Mouse (Mus musculus) embryonic facial prominence, embryonic 13.5 days (tissue): Measurements from ENCODE around the gene AL732309.1. TPM values are rescaled to one million over a fixed set of nuclear protein-coding genes. Genes with fewer than 3 reads are reported as not detected.
A peak's percentile ranks its signal among the peaks of the same experiment; 100 is the strongest.

Experiments used
- ATAC-seq: fragments of 200-750 bp; cut with Nextera tagmentation; 2 replicates; pipeline ENCODE4 v1.8.0; 2017; ENCODE audit warnings: low read depth; ENCODE audit not compliant: insufficient number of reproducible peaks, insufficient read depth, low FRiP score, low TSS enrichment
- H3K27ac ChIP-seq: fragments of 300-500 bp; sonication (generic); 2 replicates; pipeline ENCODE4 v1.5.1; 2015; ENCODE audit warnings: moderate library complexity, mild to moderate bottlenecking, inconsistent platforms
- H3K27me3 ChIP-seq: fragments of 300-500 bp; sonication (generic); 2 replicates; pipeline ENCODE4 v1.6.1; 2015; ENCODE audit warnings: mild to moderate bottlenecking, inconsistent platforms
- H3K36me3 ChIP-seq: fragments of 300-500 bp; sonication (generic); 2 replicates; pipeline ENCODE4 v1.6.1; 2015; ENCODE audit warnings: mild to moderate bottlenecking, inconsistent platforms
- H3K4me1 ChIP-seq: fragments of 300-500 bp; sonication (generic); 2 replicates; pipeline ENCODE4 v1.6.1; 2015; ENCODE audit warnings: inconsistent platforms
- H3K4me2 ChIP-seq: fragments of 300-500 bp; sonication (generic); 2 replicates; pipeline ENCODE4 v1.6.1; 2015; ENCODE audit warnings: moderate library complexity, mild to moderate bottlenecking, inconsistent platforms
- H3K4me3 ChIP-seq: fragments of 300-500 bp; sonication (generic); 2 replicates; pipeline ENCODE4 v1.5.1; 2015; ENCODE audit warnings: mild to moderate bottlenecking, inconsistent platforms
- H3K9ac ChIP-seq: fragments of 300-500 bp; sonication (generic); 2 replicates; pipeline ENCODE4 v1.6.1; 2015; ENCODE audit warnings: mild to moderate bottlenecking, inconsistent platforms
- H3K9me3 ChIP-seq: fragments of 300-500 bp; sonication (generic); 2 replicates; pipeline ENCODE4 v1.6.1; 2016; ENCODE audit warnings: inconsistent platforms
- WGBS: fragments of 180-500 bp; shearing (Covaris S2); methylation state at CpG from one replicate; pipeline ENCODE4 v1.1.7; 2015; ENCODE audit warnings: mixed read lengths; 5-methylcytosine and 5-hydroxymethylcytosine counted together
- polyA plus RNA-seq: library from polyadenylated mRNA; unstranded; fragments of >200 nt; fragmentation: Nextera tagmentation; extraction: Ambion mirVana; gene quantifications from 2 replicates; pipeline ENCODE4 v1.2.1, GENCODE M21; 2015

The AL732309.1 gene
- polyA plus RNA-seq, 1 experiment from 2014 or later, result 6.9 TPM

DNA sequence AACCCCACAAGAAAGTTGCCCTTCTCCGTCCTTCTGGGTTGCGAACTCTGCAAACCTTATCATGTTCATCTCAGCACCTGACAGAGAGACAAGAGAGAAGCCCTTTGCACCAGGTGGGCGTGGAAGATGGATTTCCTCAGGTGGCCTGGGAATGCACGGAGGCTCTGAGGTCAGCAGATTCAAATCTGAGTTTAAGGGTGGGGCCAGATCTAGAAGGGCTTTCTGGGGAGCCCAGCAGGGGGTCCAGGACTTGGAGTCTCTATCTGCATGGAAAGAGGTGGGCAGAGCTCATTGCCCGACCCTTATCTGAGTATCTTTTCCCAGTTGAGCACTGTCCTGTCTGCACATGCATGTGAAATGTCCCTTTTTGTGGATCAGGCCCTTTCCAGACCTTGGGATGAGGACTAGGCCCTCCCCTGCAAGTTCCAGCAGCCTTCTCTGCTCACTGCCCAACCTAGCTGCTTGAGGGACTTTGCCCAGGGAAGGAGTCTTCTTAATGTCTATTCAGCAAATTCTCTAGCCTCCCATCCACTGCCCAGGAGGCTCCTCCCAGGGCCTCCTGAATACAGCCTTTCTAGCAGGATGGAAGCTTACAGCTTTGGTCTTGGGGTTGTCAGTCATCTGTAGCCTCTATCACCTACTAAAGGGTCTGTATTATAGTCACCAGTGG lies 12.0 kb downstream of the AL732309.1 start:
- no peaks in the 10 kb centered on the region for H3K36me3 ChIP-seq
- 65% methylated on average over 5 of the region's 5 CpGs for WGBS
- no peak for ATAC-seq

DNA sequence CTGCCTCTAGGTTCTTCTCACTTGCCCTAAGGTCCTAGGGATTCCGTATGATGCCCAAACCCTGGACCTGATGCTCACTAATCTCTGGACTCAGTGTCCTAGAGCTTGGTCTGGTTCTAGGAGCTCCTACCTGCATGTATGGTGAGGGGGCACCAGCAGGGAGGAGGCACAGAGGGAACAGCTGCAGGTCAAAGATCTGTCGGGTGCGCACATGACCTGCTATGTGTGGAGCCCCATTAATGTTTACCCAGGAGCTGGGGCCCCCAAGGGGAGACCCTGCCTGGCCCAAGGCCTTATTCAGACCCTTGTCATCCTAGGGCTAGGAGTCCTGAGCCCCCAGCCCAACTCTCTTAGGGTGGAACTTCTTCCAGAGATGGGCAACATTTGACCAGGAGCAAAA lies 12.6 kb downstream of the AL732309.1 start, which contains the start of gene Slc34a3:
Gene Slc34a3 (minus strand): TSS at position 315 of the 400 bp plus-strand sequence.
- no peak within 1 kb of the TSS for H3K4me3 ChIP-seq
- no peaks in the 10 kb centered on the region for H3K9me3 ChIP-seq
- H3K4me1 ChIP-seq, result no peaks in the 10 kb centered on the region
- H3K4me2 ChIP-seq, result no peak within 1 kb of the TSS
- H3K27ac ChIP-seq, result no peak within 1 kb of the TSS
- WGBS, result 91% methylated on average over 3 of the region's 3 CpGs
- H3K9ac ChIP-seq, result no peak within 1 kb of the TSS
- no peaks in the 10 kb centered on the region for H3K36me3 ChIP-seq
- ATAC-seq, result no peak
- H3K27me3 ChIP-seq, result peaks cover 39% of the 10 kb centered on the region

More for the DNA sequence above, 12.0 kb downstream of the AL732309.1 start:
- Histone ChIP-seq H3K9ac (no peak overlapping the region), H3K27ac (no peak overlapping the region), H3K27me3 (peaks cover 39% of the 10 kb centered on the region), H3K4me2 (no peak overlapping the region), H3K9me3 (no peaks in the 10 kb centered on the region), H3K4me1 (no peaks in the 10 kb centered on the region), H3K4me3 (no peak overlapping the region)

DNA sequence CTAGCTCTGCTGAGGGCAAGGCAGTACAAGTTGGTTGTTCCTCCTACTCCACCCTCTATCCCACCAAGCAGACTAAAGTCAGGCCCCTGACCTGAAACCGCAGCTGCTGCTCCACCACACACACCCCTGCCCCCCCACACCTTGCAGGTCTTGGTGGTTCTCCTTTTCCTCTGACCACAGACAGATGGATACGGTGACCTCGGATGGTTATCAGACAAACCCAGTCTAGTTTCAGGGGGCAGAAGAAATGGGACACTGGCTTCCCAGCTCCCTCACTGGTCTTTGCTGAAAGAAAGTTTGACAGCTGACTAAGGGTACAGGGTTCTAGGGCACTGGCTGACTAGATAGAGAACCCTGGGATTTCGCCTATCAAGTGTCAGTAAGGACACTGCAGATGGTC lies 13.2 kb downstream of the AL732309.1 start:
- Histone ChIP-seq H3K9me3 (no peaks in the 10 kb centered on the region), H3K4me1 (peaks cover 5% of the 10 kb centered on the region; the same call in 1 of the 2 replicates), H3K27me3 (peaks cover 39% of the 10 kb centered on the region), H3K27ac (no peak overlapping the region), H3K36me3 (no peaks in the 10 kb centered on the region), H3K9ac (no peak overlapping the region), H3K4me2 (no peak overlapping the region), H3K4me3 (no peak overlapping the region)
- no peak for ATAC-seq
- WGBS, result 74% methylated on average over 4 of the region's 4 CpGs

DNA sequence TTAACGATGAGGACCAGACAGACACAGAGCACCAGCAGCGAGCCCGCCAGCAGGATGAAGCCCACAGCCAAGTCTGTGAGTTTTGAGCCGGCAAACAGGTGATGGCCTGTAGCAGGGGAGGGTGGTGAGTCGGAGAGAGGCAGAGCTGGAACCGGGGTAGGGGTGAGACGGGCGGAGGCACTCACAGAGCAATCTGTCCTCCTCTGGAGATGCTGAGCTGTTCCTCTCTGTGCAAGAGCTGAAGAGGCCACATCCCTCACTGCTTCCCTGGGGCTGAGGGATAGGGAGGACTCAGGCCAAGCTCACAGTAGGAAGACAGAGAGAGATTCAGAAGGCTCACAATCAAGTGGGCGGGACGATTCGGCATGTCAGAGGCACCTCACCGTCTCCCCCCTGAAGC lies 15.6 kb downstream of the AL732309.1 start:
- Histone ChIP-seq H3K36me3 (no peaks in the 10 kb centered on the region), H3K9me3 (no peaks in the 10 kb centered on the region), H3K27me3 (peaks cover 31% of the 10 kb centered on the region), H3K27ac (no peak overlapping the region), H3K9ac (no peak overlapping the region), H3K4me3 (no peak overlapping the region), H3K4me1 (peaks cover 11% of the 10 kb centered on the region; the same call in 1 of the 2 replicates), H3K4me2 (no peak overlapping the region)
- WGBS, result 47% methylated on average over 12 of the region's 12 CpGs
- no peak for ATAC-seq

DNA sequence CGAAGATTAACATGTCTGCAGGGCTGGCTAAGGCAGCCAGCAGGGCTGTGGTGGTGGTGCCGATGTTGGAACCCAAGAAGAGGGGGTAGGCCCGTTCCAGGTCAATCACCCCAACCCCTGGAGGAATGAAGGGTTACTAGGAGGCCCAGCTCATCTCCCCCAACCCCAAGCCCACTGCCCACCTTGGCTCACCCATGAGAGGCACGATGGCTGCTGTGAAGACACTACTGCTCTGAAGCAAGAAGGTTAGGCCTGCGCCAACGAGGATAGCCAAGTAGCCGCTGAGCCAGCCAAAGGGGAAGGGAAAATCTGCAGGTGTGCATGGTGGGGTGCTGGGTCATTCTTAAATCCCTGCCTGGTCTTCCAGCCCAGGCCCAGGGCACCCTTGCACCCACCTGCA lies 16.1 kb downstream of the AL732309.1 start:
- 80% methylated on average over 7 of the region's 7 CpGs for WGBS
- peaks cover 14% of the 10 kb centered on the region; the same call in 1 of the 2 replicates for H3K4me1 ChIP-seq
- H3K27me3 ChIP-seq, result peaks cover 29% of the 10 kb centered on the region
- no peaks in the 10 kb centered on the region for H3K9me3 ChIP-seq
- no peak overlapping the region for H3K4me2 ChIP-seq
- ATAC-seq, result no peak
- H3K9ac ChIP-seq, result 0 out of 2 replicates have a peak overlapping the region, but pooled peaks have one; percentile 11
- no peak overlapping the region for H3K27ac ChIP-seq
- no peak overlapping the region for H3K4me3 ChIP-seq
- H3K36me3 ChIP-seq, result no peaks in the 10 kb centered on the region

DNA sequence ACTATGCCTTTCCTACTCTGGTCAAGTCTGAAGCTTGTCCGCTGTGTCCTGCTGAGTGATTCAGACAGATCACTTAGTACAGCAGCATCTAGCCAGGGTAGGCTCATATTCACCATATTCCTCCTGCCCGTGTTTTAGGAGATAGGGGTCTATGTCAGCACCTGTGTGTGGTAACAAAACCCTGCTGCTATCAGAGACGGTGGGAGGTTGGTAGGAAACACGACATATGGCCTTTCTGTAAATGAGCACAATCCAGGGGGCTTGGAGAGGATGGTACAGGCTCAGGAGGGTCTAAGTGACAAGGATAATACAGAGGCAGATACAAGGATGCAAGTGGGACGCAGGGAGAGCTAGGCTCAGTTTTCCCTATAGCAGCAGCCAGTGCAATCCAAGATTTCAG lies 17.1 kb downstream of the AL732309.1 start:
- peaks cover 17% of the 10 kb centered on the region; the same call in 1 of the 2 replicates for H3K4me1 ChIP-seq
- no peak overlapping the region for H3K27ac ChIP-seq
- H3K9me3 ChIP-seq, result no peaks in the 10 kb centered on the region
- H3K4me3 ChIP-seq, result no peak overlapping the region
- H3K27me3 ChIP-seq, result peaks cover 25% of the 10 kb centered on the region
- WGBS, result 78% methylated on average over 5 of the region's 5 CpGs
- no peak overlapping the region for H3K4me2 ChIP-seq
- no peak for ATAC-seq
- H3K9ac ChIP-seq, result no peak overlapping the region
- no peaks in the 10 kb centered on the region for H3K36me3 ChIP-seq

DNA sequence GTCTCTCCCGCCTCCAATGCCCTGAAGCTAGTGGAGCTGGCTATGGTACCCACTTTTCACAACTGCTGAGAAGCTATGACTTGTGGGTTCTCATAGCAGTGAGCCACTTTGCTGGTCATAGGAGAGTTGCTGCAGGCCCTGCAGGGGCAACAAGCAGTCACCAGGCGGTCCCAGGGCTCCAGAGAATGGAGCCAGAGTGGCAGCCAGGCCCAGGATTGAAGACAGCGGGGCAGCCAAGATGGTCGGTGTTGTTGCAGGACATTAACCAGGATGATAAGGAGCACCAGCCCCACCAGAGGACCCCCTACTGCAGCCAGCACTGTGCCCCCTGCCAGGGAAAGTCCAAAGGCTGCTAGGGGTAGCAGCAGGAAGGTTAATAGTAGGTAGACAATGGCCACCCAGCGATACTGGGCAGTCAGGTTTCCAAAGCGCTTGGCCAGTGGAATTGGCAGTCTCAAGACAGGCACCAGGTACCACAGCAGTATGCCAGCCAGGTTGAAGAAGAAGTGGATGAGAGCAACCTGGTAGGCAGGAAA lies 17.6 kb downstream of the AL732309.1 start:
- Histone ChIP-seq H3K4me1 (peaks cover 17% of the 10 kb centered on the region; the same call in 1 of the 2 replicates), H3K4me3 (no peak overlapping the region), H3K36me3 (no peaks in the 10 kb centered on the region), H3K4me2 (peak overlapping the region; percentile 53), H3K27me3 (peaks cover 22% of the 10 kb centered on the region), H3K9ac (no peak overlapping the region), H3K9me3 (no peaks in the 10 kb centered on the region), H3K27ac (no peak overlapping the region)
- WGBS, result 69% methylated on average over 6 of the region's 6 CpGs
- no peak for ATAC-seq

DNA sequence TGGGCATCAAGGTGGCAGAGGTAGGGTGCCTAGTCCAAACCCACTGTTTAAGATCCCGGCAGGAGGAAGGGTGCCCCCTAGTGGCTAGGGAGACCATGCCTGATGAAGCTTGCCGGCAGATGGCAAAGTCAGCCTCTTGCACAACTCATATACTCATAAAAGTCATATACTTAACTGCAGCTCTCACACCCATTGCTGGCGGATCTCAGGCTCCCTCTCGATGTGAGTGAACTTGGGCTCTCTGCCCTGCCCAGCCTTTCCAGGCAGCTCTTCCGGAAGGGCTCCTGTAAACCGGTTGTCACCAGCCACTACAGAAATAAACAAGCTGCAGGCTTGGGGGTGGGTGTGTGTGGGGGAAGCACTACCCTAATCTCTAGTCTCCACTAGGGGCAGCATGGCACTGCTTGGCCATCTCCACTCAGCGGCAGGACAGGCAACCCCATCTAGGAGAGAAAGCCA lies 18.2 kb downstream of the AL732309.1 start:
- Histone ChIP-seq H3K4me1 (peaks cover 21% of the 10 kb centered on the region), H3K9ac (peak overlapping the region; percentile 40; the same call in 1 of the 2 replicates), H3K9me3 (no peaks in the 10 kb centered on the region), H3K27me3 (peaks cover 22% of the 10 kb centered on the region), H3K36me3 (no peaks in the 10 kb centered on the region), H3K27ac (peak overlapping the region; percentile 51; the same call in 1 of the 2 replicates), H3K4me3 (peak overlapping the region; percentile 27), H3K4me2 (peak overlapping the region; percentile 53)
- under 1% methylated on average over 7 of the region's 7 CpGs for WGBS
- no peak for ATAC-seq

DNA sequence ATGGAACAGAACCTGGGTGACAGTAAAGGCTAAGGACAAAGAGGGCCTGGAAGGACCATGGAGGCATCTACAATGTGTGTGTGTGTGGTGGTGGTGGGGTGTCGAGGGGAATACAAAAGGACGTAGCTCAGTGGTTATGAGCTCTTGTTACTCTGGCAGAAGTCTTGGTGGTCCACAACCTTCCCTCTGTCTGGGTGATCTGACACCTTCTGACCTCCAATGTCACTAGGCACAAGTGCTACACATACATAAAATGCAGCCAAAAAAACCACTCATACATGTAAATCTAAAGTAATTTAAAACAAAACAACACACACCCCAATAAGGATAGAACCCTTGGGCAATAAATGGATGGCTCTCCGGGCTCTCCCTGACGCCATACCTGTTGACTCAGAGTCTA lies 19.3 kb downstream of the AL732309.1 start:
- peaks cover 25% of the 10 kb centered on the region for H3K4me1 ChIP-seq
- H3K4me2 ChIP-seq, result no peak overlapping the region
- no peaks in the 10 kb centered on the region for H3K36me3 ChIP-seq
- 91% methylated on average over 4 of the region's 4 CpGs for WGBS
- H3K4me3 ChIP-seq, result no peak overlapping the region
- no peak for ATAC-seq
- no peak overlapping the region for H3K9ac ChIP-seq
- H3K27me3 ChIP-seq, result peaks cover 13% of the 10 kb centered on the region; the same call in 1 of the 2 replicates
- no peak overlapping the region for H3K27ac ChIP-seq
- H3K9me3 ChIP-seq, result no peaks in the 10 kb centered on the region

DNA sequence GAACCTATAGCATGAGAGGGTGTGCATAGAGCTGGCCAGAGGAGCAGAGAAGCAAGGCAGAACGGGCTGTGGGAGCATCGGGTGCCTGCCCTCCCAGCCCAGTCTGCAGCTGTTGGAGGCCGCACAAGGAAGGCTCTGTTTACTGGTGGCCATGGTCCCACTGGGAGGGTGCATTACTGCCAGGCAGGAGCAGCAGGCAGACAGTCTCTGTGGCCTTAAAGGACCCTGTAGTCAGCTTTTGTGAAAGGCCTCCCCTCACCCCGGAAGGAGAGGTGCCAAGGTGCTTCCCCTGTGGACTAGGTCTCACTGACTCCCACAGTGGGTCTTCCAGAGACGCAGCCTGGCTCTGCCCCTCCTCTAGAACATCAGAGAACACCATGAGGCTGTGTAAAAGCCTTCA lies 19.8 kb downstream of the AL732309.1 start:
- H3K36me3 ChIP-seq, result peaks cover 2% of the 10 kb centered on the region
- WGBS, result 74% methylated on average over 5 of the region's 5 CpGs
- H3K9me3 ChIP-seq, result no peaks in the 10 kb centered on the region
- H3K9ac ChIP-seq, result no peak overlapping the region
- H3K27me3 ChIP-seq, result peaks cover 13% of the 10 kb centered on the region; the same call in 1 of the 2 replicates
- no peak for ATAC-seq
- H3K4me2 ChIP-seq, result no peak overlapping the region
- no peak overlapping the region for H3K27ac ChIP-seq
- no peak overlapping the region for H3K4me3 ChIP-seq
- H3K4me1 ChIP-seq, result peaks cover 25% of the 10 kb centered on the region

DNA sequence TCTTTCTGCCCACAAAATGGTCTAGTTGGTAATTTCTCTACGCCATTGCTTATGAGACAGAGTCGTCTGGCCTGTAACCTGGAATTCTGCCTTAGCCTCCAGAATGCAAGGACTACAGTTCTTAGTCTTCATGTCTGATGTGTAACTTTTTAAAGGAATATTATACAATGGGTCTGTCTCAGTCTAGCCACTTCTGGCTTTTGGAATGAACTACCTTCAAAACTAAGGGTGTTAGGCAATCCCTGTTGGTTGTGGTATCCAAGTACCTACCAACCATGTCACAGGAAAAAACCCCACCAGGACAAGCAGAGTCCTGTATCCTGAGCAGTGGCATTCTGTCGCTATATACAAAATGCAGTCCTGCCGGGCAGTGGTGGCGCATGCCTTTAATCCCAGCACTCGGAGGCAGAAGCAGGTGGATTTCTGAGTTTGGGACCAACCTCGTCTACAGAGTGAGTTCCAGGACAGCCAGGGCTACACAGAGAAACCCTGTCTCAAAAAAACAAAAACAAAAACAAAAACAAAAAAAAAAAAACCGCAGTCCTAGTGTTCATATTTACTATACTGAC lies 20.8 kb downstream of the AL732309.1 start:
- peak overlapping the region; percentile 88 for H3K4me3 ChIP-seq
- 69% methylated on average over 8 of the region's 8 CpGs for WGBS
- H3K9ac ChIP-seq, result no peak overlapping the region

More for the DNA sequence above, 20.8 kb downstream of the AL732309.1 start:
- Histone ChIP-seq H3K4me2 (peak overlapping the region; percentile 56), H3K27ac (peak overlapping the region; percentile 99), H3K27me3 (peaks cover 5% of the 10 kb centered on the region; the same call in 1 of the 2 replicates), H3K9me3 (no peaks in the 10 kb centered on the region), H3K36me3 (peaks cover 9% of the 10 kb centered on the region), H3K4me1 (peaks cover 25% of the 10 kb centered on the region)
- ATAC-seq, result no peak
